Mouse (Mus musculus): ENCODE measurements at regions not wholly inside any gene's neighbourhood (a gene's known extent, or its start where the extent isn't known, plus 50 kb on each side); places are given as distances from the start of the nearest gene placed in this dataset.
A peak's percentile ranks its signal among the peaks of the same experiment; 100 is the strongest.

- no peak for DNase-seq
Measured at GRCm38 (mm10) chr4:16820371-16820770, 2784.9 kb upstream of the Gm12353 start.

GRCm38 (mm10) chr4:16831598-16831997 lies 2773.7 kb upstream of the Gm12353 start:
- no peak for DNase-seq

GRCm38 (mm10) chr4:16848096-16848495 lies 2757.2 kb upstream of the Gm12353 start:
- peak; percentile 5 for DNase-seq

GRCm38 (mm10) chr4:16852670-16853069 lies 2752.6 kb upstream of the Gm12353 start:
- peak; percentile 19 for DNase-seq
